Mouse (Mus musculus) adrenal gland, adult 10 weeks (tissue): ENCODE data around the gene Epha4. TPM values are rescaled to one million over a fixed set of nuclear protein-coding genes. Genes with fewer than 3 reads are reported as not detected.

Source experiments
- polyA plus RNA-seq: library from polyadenylated mRNA; stranded (reverse); fragments of 350-450 nt; fragmentation: Illumina TruSeq; extraction: RNeasy Lipid Tissue Mini Kit (QIAGEN cat#74804); gene quantifications from one replicate; pipeline ENCODE4 v1.2.3, GENCODE M21; 2014; ENCODE audit warnings: low read depth, low replicate concordance

The Epha4 gene
- polyA plus RNA-seq = 5.0 TPM

DNA sequence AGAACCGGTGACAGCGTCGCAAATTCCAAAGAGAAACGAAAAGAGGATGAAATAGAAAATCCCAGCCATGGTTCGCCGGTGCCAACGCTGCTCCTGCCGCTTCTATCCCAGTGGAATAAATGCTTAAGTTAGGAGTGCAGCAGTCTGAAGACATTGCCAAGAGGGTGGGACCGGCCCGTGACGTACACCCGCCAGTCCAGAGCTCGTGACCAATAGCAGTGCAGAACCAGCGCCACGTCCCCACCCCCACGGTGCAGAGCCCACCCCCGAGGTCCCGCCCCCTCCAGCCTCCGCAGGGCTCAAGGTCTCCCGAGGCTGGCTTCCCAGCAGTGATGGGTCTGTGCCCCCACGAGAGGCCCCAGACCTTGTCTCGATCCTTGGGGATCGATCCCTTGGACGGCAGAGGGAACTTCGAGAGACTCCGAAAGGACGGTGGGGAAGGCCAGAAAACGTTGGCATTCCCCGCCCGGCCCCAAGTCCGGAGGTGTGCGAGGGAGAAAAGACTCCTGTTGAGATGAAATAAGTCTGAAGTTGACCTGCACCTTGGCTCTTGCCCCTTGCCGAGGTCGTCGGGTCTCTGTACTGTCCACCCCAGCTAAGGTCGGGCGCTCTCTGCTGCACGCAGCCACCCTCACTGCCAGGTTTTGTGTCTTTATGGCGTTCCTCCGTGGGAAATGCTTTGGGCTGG lies at the start of gene Epha4:
TSS of gene Epha4 (minus strand) at position 126 of the 688 bp plus-strand sequence.

